In genomic region chr9:51006846-51007245, GRCm38 (mm10) we compare ENCODE assay signal across 8 mouse cellular contexts. TPM values are rescaled to one million over a fixed set of nuclear protein-coding genes. Genes with fewer than 3 reads are reported as not detected.
DNase-seq lines count a peak whose midpoint lies in the region; ATAC-seq lines count a peak whose summit lies in the region.

No protein-coding gene starts in this region.

- ATAC-seq in frontal cortex, adult (ENCODE audit: low TSS enrichment), result no peak

- peak; percentile 11 to 45 for DNase-seq in frontal cortex, postnatal 10 days (ENCODE audit: low spot score in 2 of 2)
- DNase-seq in adipocyte (ENCODE audit: low spot score), result peak; percentile 92
- peak; percentile 83 for DNase-seq in embryo, embryonic 10.5 days (ENCODE audit: low spot score)
- peak; percentile 70 for DNase-seq in heart, adult 8-10 months (ENCODE audit: low spot score)
- DNase-seq in layer of hippocampus, adult 9-11 months, result peak; percentile 39
- DNase-seq in lung, postnatal 36 days, result peak; percentile 76
- DNase-seq in right cerebral cortex, postnatal 25 days, result peak; percentile 32

RNA-seq across cellular contexts. Expression of gene Sik2, which starts 2.0 kb away (rescaled TPM):
- total RNA-seq in heart, adult 8-10 months (2022), result 10 to 100 TPM; 22.2 to 28.0 (median 23.6) TPM

RNA-seq across cellular contexts. Expression of gene Btg4, which starts 53.9 kb away (rescaled TPM):
- total RNA-seq in heart, adult 8-10 months (2022), result not detected

Comparison
In these comparisons a context has a peak if more than half of its experiments do, and no peak if none do; other contexts are left out.
1. DNase-seq: peak in every context shown above with its lines; median percentile 92 in adipocyte; 83 in embryo, embryonic 10.5 days; 76 in lung, postnatal 36 days; 70 in heart, adult 8-10 months; 39 in layer of hippocampus, adult 9-11 months; 32 in right cerebral cortex, postnatal 25 days; 28 in frontal cortex, postnatal 10 days.